Mouse (Mus musculus) liver, adult 2 months (tissue): Measurements from ENCODE around the gene Fut2.

Source experiments
- CTCF ChIP-seq: fragments of 200-500 bp; IDR thresholded peaks from 2 replicates; pipeline ENCODE4 v1.5.1; 2011; ENCODE audit warnings: low read depth, low read length, control low read depth
- POLR2A ChIP-seq: fragments of 200-500 bp; IDR thresholded peaks from 2 replicates; pipeline ENCODE4 v1.6.1; 2011; ENCODE audit warnings: low read length, control low read depth; ENCODE audit not compliant: insufficient read depth; ENCODE audit errors: extremely low read depth

- TF ChIP-seq CTCF (no peak), POLR2A (no peak)
Observed at GRCm38 (mm10) chr7:45617042-45617695, 49.0 kb downstream of the Fut2 start, which contains the start of gene Fut1.
